Comparison of ENCODE assay signal across 11 mouse cellular contexts in genomic region chr1:127536448-127536847, GRCm38 (mm10).
DNase-seq lines count a peak whose midpoint lies in the region; ATAC-seq and TF ChIP-seq lines count a peak whose summit lies in the region.
"Had no signal": no experiment of that assay in that cellular context is flagged by ENCODE, and none has a peak within 500 bp of the region (broad histone marks: within the 10 kb centered on the region; RNA-seq: fewer than 3 reads in every experiment).

No protein-coding gene starts in this region.

- TF ChIP-seq POLR2A in limb, embryonic 14.5 days (IDR thresholded peaks at IDR 0.05; ENCODE audit: borderline replicate concordance, extremely low read depth, insufficient read depth, insufficient read length): no peak

- WGBS in lung, embryonic 14.5 days: 30% methylated on average over 5 of the region's 5 CpGs
- WGBS in forebrain, embryonic 15.5 days: 30% methylated on average over 5 of the region's 5 CpGs
- WGBS in limb, embryonic 14.5 days: 20% methylated on average over 5 of the region's 5 CpGs
- WGBS in stomach, embryonic 15.5 days: 36% methylated on average over 5 of the region's 5 CpGs
- WGBS in heart, embryonic 10.5 days: 71% methylated on average over 5 of the region's 5 CpGs

- H3K4me1 ChIP-seq in lung, embryonic 14.5 days (ENCODE audit: insufficient read depth): no peaks in the 10 kb centered on the region
- H3K4me1 ChIP-seq in forebrain, embryonic 15.5 days: peaks cover 23% of the 10 kb centered on the region
- peaks cover 23% of the 10 kb centered on the region for H3K4me1 ChIP-seq in limb, embryonic 14.5 days (ENCODE audit: control insufficient read depth, insufficient read depth, low read length)
- H3K4me1 ChIP-seq in stomach, embryonic 15.5 days: peaks cover 8% of the 10 kb centered on the region; the same call in 1 of the 2 replicates
- peaks cover 8% of the 10 kb centered on the region; the same call in 1 of the 2 replicates for H3K4me1 ChIP-seq in heart, embryonic 10.5 days

- H3K27ac ChIP-seq in lung, embryonic 14.5 days (ENCODE audit: low read depth): no peak overlapping the region
- peak overlapping the region; percentile 65 for H3K27ac ChIP-seq in forebrain, embryonic 15.5 days (replicated peaks)
- H3K27ac ChIP-seq in limb, embryonic 14.5 days (replicated peaks; ENCODE audit: low read depth, low read length): no peak overlapping the region
- no peak overlapping the region for H3K27ac ChIP-seq in stomach, embryonic 15.5 days
- no peak overlapping the region for H3K27ac ChIP-seq in heart, embryonic 10.5 days
- H3K27ac ChIP-seq: macrophage had no signal

- no peak for TF ChIP-seq CTCF in lung, embryonic 14.5 days (IDR thresholded peaks at IDR 0.05; ENCODE audit: low read depth)

- no peaks in the 10 kb centered on the region for H3K9me3 ChIP-seq in lung, embryonic 14.5 days (ENCODE audit: low read depth, low read length)
- H3K9me3 ChIP-seq in forebrain, embryonic 15.5 days: no peaks in the 10 kb centered on the region
- no peaks in the 10 kb centered on the region for H3K9me3 ChIP-seq in limb, embryonic 14.5 days (ENCODE audit: control insufficient read depth, low read length)
- H3K9me3 ChIP-seq in stomach, embryonic 15.5 days: no peaks in the 10 kb centered on the region
- H3K9me3 ChIP-seq in heart, embryonic 10.5 days: no peaks in the 10 kb centered on the region

- peak; percentile 23 for DNase-seq in lung, embryonic 14.5 days
- DNase-seq in lung, adult 18-20 months: no peak
- peak; percentile 14 for DNase-seq in limb, embryonic 14.5 days (ENCODE audit: low spot score)
- DNase-seq in cerebellum, postnatal 36 days: no peak
- no peak for DNase-seq in heart, embryonic 10.5 days (ENCODE audit: low spot score)
- DNase-seq in left cerebral cortex, adult 11 months (ENCODE audit: low spot score): no peak
- DNase-seq: layer of hippocampus, adult 9-11 months had no signal

- no peak overlapping the region for H3K4me2 ChIP-seq in lung, embryonic 14.5 days
- H3K4me2 ChIP-seq in forebrain, embryonic 15.5 days (replicated peaks): peak overlapping the region; percentile 45
- peak overlapping the region; percentile 32; the same call in 1 of the 2 replicates for H3K4me2 ChIP-seq in limb, embryonic 14.5 days (replicated peaks; ENCODE audit: low read depth, low read length, severe bottlenecking)
- H3K4me2 ChIP-seq in stomach, embryonic 15.5 days: no peak overlapping the region

- H3K27me3 ChIP-seq in lung, embryonic 14.5 days (ENCODE audit: insufficient read depth, low read length): no peaks in the 10 kb centered on the region
- peaks cover 30% of the 10 kb centered on the region for H3K27me3 ChIP-seq in forebrain, embryonic 15.5 days
- H3K27me3 ChIP-seq in limb, embryonic 14.5 days (ENCODE audit: control insufficient read depth, insufficient read depth, low read length): no peaks in the 10 kb centered on the region
- H3K27me3 ChIP-seq in stomach, embryonic 15.5 days (replicated peaks): no peaks in the 10 kb centered on the region
- H3K27me3 ChIP-seq in heart, embryonic 10.5 days (ENCODE audit: insufficient read depth, poor library complexity, severe bottlenecking): no peaks in the 10 kb centered on the region

- H3K4me3 ChIP-seq in lung, embryonic 14.5 days (ENCODE audit: low read depth, low read length): no peak overlapping the region
- H3K4me3 ChIP-seq in forebrain, embryonic 15.5 days: no peak overlapping the region
- H3K4me3 ChIP-seq in limb, embryonic 14.5 days (replicated peaks; ENCODE audit: low read length): no peak overlapping the region
- H3K4me3 ChIP-seq in stomach, embryonic 15.5 days (replicated peaks): no peak overlapping the region
- H3K4me3 ChIP-seq in heart, embryonic 10.5 days: no peak overlapping the region

- no peaks in the 10 kb centered on the region for H3K36me3 ChIP-seq in lung, embryonic 14.5 days (ENCODE audit: insufficient read depth)
- H3K36me3 ChIP-seq in forebrain, embryonic 15.5 days: no peaks in the 10 kb centered on the region
- H3K36me3 ChIP-seq in limb, embryonic 14.5 days (ENCODE audit: control insufficient read depth, insufficient read depth, low read length): no peaks in the 10 kb centered on the region
- no peaks in the 10 kb centered on the region for H3K36me3 ChIP-seq in stomach, embryonic 15.5 days
- H3K36me3 ChIP-seq in heart, embryonic 10.5 days: no peaks in the 10 kb centered on the region

- H3K9ac ChIP-seq in lung, embryonic 14.5 days: no peak overlapping the region
- H3K9ac ChIP-seq in forebrain, embryonic 15.5 days (replicated peaks): 0 out of 2 replicates have a peak overlapping the region, but pooled peaks have one; percentile 37
- no peak overlapping the region for H3K9ac ChIP-seq in limb, embryonic 14.5 days (ENCODE audit: low read depth, low read length, severe bottlenecking)
- no peak overlapping the region for H3K9ac ChIP-seq in stomach, embryonic 15.5 days

- no peak for ATAC-seq in lung, embryonic 14.5 days (ENCODE audit: insufficient read depth)
- no peak; the same call in 1 of the 2 replicates for ATAC-seq in forebrain, embryonic 15.5 days (replicated peaks)
- no peak; the same call in 1 of the 2 replicates for ATAC-seq in limb, embryonic 14.5 days (ENCODE audit: low FRiP score, low read depth)
- peak; percentile 31; the same call in 1 of the 2 replicates for ATAC-seq in stomach, embryonic 15.5 days (ENCODE audit: insufficient read depth, low FRiP score, low read depth)
- ATAC-seq: inflammation-experienced regulatory T-cells, adult 6 months had no signal

Comparison
In these comparisons a context has a peak if more than half of its experiments do, and no peak if none do; other contexts are left out.
1. DNase-seq: peak in lung, embryonic 14.5 days (single experiment) and limb, embryonic 14.5 days (single experiment); none in lung, adult 18-20 months (0 of 2), cerebellum, postnatal 36 days (0 of 2), heart, embryonic 10.5 days (single experiment) and left cerebral cortex, adult 11 months (single experiment).
2. H3K4me2 ChIP-seq: peak in forebrain, embryonic 15.5 days (single experiment) and limb, embryonic 14.5 days (single experiment); none in lung, embryonic 14.5 days (single experiment) and stomach, embryonic 15.5 days (single experiment).